In genomic region chr13:70792950-70793349, GRCm38 (mm10) we compare ENCODE assay signal across 18 mouse cellular contexts. TPM values are rescaled to one million over a fixed set of nuclear protein-coding genes. Genes with fewer than 3 reads are reported as not detected.
DNase-seq lines count a peak whose midpoint lies in the region; ATAC-seq lines count a peak whose summit lies in the region.
"Had no signal": no experiment of that assay in that cellular context is flagged by ENCODE, and none has a peak within 500 bp of the region (broad histone marks: within the 10 kb centered on the region; RNA-seq: fewer than 3 reads in every experiment).

No protein-coding gene starts in this region.

- H3K9ac ChIP-seq in kidney, embryonic 16.5 days (replicated peaks; ENCODE audit: low read length) = no peak overlapping the region
- H3K9ac ChIP-seq: embryonic facial prominence, embryonic 13.5 days; heart, embryonic 12.5 days; hindbrain, embryonic 15.5 days had no signal

- WGBS in kidney, embryonic 16.5 days = 82% methylated on average over 7 of the region's 7 CpGs

- no peaks in the 10 kb centered on the region for H3K27me3 ChIP-seq in kidney, embryonic 16.5 days (ENCODE audit: insufficient read depth, low read length)
- H3K27me3 ChIP-seq: embryonic facial prominence, embryonic 13.5 days; heart, embryonic 12.5 days; hindbrain, embryonic 15.5 days had no signal

- no peak overlapping the region for H3K4me2 ChIP-seq in kidney, embryonic 16.5 days (replicated peaks; ENCODE audit: low read depth, low read length)
- H3K4me2 ChIP-seq: embryonic facial prominence, embryonic 13.5 days; heart, embryonic 12.5 days; hindbrain, embryonic 15.5 days had no signal

- H3K4me1 ChIP-seq in kidney, embryonic 16.5 days (ENCODE audit: insufficient read depth, low read length) = peaks cover 13% of the 10 kb centered on the region
- H3K4me1 ChIP-seq: heart, embryonic 12.5 days; hindbrain, embryonic 15.5 days had no signal

- H3K4me3 ChIP-seq in kidney, embryonic 16.5 days (ENCODE audit: low read length) = no peak overlapping the region
- H3K4me3 ChIP-seq: embryonic facial prominence, embryonic 13.5 days; forebrain, embryonic 10.5 days; heart, embryonic 12.5 days; hindbrain, embryonic 15.5 days had no signal

- ATAC-seq in frontal cortex, adult (ENCODE audit: low TSS enrichment) = peak; percentile 31; the same call in 1 of the 2 replicates
- no peak for ATAC-seq in kidney, embryonic 16.5 days (ENCODE audit: low FRiP score, low TSS enrichment)
- ATAC-seq: forebrain, embryonic 14.5 days; intestine, embryonic 16.5 days had no signal

- H3K27ac ChIP-seq in kidney, embryonic 16.5 days (ENCODE audit: low read length) = peak overlapping the region; percentile 93
- H3K27ac ChIP-seq: embryonic facial prominence, embryonic 13.5 days; forebrain, embryonic 10.5 days; hindbrain, embryonic 15.5 days had no signal

- H3K9me3 ChIP-seq in kidney, embryonic 16.5 days (ENCODE audit: low read length) = no peaks in the 10 kb centered on the region
- H3K9me3 ChIP-seq: embryonic facial prominence, embryonic 13.5 days; forebrain, embryonic 10.5 days; heart, embryonic 12.5 days; hindbrain, embryonic 15.5 days had no signal

- DNase-seq in frontal cortex, adult 2 months (ENCODE audit: extremely low spot score in 1 of 2, low spot score in 1 of 2) = no peak
- no peak for DNase-seq in kidney, postnatal 4 days
- DNase-seq in NIH3T3 (ENCODE audit: low read depth) = peak; percentile 73
- DNase-seq in fibroblast of lung, adult 2 months (ENCODE audit: low read depth) = peak; percentile 85
- DNase-seq in cerebellum, adult 11 months = no peak
- no peak for DNase-seq in cerebellum, adult 9-11 months
- DNase-seq: adrenal gland, postnatal 14 days; cerebellum, adult 8-10 months; cerebellum, postnatal 25 days; gastrocnemius, postnatal 10 days had no signal

- peaks cover 6% of the 10 kb centered on the region; the same call in 1 of the 2 replicates for H3K36me3 ChIP-seq in kidney, embryonic 16.5 days (ENCODE audit: insufficient read depth, low read length)
- H3K36me3 ChIP-seq: embryonic facial prominence, embryonic 13.5 days; forebrain, embryonic 10.5 days; heart, embryonic 12.5 days; hindbrain, embryonic 15.5 days had no signal

RNA-seq across cellular contexts. Expression of gene Adamts16, which starts 48.7 kb away (rescaled TPM):
- 3.6 and 5.1 TPM in 2 replicates for polyA plus RNA-seq in frontal cortex, adult 2 months (2012; rRNA removed)
- polyA plus RNA-seq in kidney, embryonic 16.5 days (2015; fragmentation: Nextera tagmentation; extraction: Ambion mirVana) = 18.9 and 19.6 TPM in 2 replicates

Comparison
In these comparisons a context has a peak if more than half of its experiments do, and no peak if none do; other contexts are left out.
1. DNase-seq: peak in NIH3T3 (single experiment) and fibroblast of lung, adult 2 months (single experiment); none in frontal cortex, adult 2 months (0 of 2), kidney, postnatal 4 days (0 of 2), cerebellum, adult 11 months (single experiment) and cerebellum, adult 9-11 months (single experiment).